Mouse (Mus musculus) frontal cortex, postnatal 10 days (tissue): ENCODE results near the gene Ccl6.
A peak's percentile ranks its signal among the peaks of the same experiment; 100 is the strongest.

Experiments
- DNase-seq, 2 experiments: peaks; one replicate each; pipeline ENCODE4 v3.0.0; 2022; ENCODE audit warnings: low spot score in 2 of 2, mixed read lengths in 1 of 2

Gene Ccl6

DNA sequence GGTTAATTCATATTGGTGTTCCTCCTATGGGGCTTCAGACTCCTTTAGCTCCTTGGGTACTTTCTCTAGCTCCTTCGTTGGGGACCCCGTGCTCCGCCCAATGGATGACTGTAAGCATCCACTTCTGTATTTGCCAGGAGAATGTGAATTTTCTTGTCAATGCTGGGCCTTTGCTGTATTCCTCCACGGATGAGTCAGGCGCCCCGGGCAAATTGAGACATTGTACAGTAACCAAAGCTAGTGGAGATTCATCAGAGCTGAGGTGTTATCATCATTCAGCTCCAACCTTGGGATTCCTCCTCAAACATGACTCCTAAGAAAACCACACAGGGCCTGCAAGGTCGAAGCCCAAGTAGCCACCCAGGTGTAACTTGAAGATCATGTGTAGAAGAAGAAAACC, 4.9 kb upstream of the Ccl6 start:
- DNase-seq, result no peak

DNA sequence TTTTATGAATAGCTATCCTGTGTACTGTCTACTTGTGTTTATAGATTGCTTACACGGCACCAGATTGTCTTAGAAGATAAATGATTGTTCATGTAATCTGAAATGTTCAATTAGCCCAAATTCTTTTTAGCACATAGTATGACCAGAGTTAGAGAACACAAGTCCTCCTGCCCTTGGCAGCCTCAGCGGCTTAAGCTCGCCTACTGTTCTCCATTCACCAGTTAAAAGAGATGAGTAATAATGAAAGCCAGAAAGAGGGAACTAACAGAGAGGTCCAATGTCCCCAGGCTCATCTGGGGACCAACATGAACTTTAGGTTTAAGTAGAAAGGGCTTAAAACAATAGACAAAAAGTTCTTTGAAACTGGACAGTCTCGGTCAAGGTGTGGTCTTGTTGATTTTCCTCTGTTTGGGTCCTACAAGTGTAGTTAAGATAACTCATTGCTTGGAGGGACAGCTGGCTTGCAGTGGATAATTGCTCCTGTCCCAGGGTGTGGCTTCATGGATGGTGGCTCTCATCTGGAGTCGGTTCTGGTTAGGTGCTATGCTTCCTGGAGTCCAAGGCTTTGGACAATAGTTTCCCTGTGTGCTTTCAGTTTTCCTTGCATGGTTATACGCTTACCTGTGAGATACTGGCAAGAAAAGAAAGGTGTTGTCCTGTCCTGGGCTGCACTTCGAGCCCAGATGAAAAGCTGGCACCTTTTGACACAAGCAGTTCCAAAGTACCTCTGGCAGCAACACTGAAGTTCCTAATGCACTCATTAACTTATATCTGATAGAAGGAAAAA, 3.0 kb upstream of the Ccl6 start:
- no peak for DNase-seq

DNA sequence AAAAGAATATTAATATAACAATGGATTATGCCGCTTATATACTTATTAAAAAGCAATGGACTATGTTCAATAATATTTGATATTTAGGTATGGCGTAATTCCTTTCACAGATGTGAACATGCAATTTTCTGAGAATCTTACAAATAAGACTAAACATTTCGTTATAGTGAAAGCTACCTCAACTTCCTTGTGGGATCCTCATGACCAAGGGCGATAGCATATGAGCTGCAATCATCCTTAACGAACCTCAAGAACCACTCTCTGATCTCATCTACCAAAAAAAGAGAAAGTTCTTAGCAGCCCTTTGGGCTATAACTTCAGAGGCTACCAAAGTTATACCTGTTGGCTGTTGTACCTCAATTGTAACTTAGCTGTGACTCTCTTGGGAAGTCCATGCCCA, 566 bp upstream of the Ccl6 start:
- no peak for DNase-seq

DNA sequence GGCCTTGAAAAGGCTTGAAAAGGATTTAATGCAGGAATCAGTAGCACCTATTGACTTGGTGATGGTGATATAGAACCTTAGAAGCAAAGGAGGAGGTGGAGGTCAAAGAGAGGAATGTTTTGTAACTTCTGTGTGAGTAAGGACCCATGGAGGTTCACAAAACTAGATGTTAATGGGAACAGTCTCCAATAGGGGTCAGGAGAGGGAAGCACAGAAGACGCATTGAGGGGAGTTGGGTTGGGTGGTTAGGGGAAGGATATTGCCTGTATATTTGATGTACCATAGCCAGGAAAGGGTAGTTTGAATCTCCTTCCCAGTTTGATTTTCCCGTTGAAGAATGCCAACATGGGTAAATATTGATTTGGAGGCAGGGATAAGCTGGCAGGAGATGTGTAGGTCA, 8.7 kb downstream of the Ccl6 start:
- no peak for DNase-seq

DNA sequence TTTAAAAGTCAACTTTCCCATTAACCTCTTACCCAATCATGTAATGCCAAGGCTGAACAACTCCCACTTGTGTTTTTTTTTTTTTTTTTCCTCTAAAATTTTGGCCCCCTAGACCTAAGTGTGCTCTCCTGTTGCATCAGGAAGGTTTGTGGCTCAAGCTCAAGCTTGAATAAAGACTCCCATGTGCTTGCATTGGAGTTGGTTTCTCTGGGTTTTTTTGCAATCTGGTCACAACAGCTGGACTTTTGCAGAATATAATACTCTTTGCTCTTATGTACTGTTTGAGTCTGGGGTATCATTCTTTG, 9.5 kb downstream of the Ccl6 start:
- DNase-seq, result no peak

DNA sequence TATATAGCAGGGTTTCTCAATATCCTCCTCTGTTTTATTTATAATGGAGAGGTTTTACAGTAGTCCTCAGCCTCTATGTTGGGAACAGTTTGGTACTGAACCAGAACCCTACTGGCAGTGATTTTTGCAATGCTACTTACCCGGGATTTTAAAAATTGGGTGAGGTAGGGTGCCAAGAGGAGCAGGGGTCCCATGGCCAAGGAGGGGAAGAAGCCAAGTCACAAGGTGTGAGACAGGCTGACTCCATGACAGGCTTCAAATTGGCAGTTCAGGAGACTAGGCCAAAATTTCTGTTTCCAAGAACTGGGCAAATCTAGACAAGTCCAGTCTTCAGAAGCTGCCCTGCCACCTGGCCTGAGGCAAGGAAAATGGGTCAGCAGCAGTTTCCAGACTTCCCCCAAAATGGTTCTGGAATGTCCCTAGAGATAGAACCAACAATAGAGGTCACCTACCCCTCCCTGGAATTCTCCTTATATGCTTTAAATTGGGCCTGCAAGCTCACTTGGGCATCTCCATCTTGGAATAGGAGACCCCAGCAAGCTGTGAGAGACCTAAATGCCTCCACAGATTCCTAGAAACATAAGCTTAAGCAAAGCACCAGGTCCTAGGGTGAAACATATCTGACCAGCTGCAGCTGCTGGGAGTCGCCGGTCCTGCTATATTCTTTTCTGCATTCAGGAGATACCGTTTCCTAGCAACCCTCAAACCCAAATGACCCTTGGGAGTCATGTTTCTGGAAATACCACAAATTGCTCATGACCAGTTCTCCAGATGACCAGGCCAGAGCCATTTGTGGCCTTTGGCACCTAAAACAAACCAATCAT, 10.0 kb downstream of the Ccl6 start:
- DNase-seq, result no peak

DNA sequence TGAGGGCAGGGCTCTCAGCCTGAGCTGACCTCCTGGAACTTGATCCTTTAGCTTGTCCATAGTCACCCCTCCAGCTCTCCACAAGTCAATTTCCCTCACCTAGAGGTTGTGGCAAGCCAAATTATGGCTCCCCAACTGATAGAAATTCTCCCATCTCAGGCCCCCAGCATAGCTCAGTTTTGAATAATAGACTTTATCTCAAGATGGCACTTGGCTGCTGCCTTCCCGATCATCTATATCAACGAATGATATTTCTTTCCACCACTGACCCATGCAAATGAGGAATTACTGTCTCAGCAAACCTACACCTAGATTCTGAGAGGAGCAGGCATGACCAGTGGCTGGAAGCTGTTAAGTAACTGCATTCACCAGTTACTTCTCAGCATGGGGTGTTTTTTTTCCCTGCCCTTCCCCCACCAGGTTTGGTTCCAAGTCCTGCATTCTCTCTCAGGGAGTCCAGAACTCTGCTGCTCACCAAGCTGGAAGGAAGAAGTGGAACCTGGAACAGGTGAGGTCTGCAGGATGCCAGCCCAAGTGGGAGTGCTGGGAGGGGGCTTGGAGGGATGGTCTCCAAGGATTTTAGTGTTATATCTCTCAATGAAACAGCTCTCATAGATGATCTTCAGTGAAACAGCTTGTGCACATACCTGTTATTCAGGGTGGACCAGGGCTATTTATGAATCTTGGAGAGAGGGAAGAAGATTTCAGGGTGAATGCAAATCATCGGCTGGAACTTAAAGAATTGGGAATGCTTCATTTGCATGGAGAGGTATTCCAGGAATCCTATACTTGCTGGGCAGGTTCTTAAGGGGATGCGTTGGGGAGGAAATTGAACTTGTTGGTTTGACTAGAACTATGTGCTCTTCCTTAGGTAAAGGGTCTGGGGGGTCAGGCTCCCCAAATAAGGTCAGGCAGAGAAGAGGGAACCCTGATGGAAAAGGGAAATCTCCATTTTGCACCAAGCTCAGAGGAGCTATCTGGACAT, 11.0 kb downstream of the Ccl6 start:
- DNase-seq, result no peak

DNA sequence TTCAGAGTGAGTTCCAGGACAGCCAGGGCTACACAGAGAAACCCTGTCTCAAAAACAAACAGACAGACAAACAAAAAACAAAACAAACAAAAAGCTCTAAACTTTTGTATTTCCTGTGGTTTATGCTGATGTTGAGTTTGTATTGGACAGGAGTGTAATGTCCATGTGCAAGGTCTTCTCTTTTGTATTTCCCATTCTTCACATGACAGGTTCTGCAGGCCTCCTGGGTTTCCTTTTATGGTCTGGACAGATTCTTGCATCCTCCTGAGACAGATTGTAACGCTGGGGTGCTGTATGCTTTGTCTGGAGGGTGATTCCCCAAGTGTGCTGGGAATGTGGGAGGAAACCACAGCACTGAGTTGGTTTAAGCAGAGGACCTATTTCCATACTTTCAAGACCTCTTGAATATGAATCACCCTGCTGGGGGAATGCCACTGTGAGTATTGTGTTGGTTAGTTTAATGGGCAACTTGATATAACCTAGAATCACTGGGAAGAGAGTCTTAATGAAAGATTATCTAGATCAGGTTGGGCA, 12.1 kb downstream of the Ccl6 start:
- DNase-seq, result no peak

DNA sequence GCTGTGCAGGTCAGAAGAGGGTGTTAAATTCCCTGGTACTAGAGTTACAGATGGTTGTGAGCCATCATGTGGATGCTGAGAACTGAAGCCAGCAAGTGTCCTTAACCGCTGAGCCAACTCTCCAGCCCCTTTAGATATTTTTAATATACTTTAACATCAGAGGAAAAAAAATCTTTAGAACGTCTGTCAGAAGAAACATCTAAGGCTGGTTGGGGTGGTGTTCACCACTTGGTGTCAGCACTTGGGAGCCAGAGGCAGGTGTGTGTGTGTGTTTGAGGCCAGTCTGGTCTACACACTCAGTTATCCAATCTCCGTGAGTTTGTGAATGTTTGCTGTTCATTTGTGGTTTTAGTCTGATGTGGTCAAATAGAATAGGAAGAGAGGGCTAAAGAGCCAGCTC, 13.9 kb downstream of the Ccl6 start:
- DNase-seq, result no peak

DNA sequence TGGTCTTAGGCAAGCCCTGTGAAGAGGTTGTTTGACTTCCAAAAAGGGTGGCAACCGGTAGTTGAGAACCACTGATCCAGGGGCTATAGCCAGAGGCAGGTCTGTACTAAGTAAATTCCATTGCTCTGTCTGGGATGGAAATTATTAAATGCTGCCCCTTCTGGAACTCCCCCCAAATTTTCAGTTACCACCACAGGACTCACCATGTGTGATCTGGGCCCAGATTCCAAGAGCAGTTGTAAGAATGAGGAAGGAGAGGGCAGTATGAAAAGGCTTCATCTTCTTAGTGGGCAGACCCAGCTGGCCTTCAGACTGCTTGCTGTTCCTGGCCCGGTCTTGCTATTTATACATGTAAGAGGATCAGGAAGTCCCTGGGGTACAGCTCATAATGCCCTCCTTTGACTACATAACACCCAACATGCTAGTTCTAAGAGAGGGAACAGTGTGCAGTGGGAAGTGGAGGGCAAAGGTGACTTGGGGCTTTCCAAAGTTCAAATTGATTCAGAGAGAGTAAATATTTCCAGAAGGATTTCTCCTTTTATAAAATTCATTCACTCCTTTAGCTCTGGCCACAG, 14.6 kb downstream of the Ccl6 start, which contains the start of gene Ccl9:
TSS of gene Ccl9 (minus strand) at position 451 of the 575 bp plus-strand sequence.
- no peak for DNase-seq

DNA sequence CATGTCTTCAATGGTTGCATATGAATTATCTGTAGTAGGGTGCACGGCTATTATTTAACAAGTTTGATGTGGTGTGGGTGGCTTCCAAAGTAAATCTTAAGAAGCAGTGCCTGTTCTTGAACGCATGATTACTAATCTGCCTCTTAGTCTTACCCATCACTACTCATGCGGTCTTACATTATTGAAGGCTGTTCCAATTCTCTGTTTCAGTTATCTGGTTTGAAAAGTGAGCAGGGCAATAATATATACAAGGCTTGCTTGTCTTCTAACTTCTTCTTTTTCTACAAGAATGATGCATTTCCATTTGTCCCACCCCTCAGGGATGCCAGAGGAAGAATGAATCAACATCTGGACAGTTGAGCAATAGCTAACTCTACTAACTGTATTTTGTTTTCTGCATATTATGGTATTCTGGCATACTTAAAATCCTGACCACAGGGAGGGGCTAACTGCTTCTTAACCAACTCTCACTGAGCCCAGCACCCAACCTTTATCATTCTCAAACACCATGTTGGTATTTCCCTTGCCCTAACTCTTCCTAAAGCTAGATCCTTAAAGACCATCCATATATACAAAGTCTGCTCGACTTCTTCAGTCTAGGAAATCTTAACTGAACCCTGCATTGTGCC, 15.8 kb downstream of the Ccl6 start:
- no peak for DNase-seq

DNA sequence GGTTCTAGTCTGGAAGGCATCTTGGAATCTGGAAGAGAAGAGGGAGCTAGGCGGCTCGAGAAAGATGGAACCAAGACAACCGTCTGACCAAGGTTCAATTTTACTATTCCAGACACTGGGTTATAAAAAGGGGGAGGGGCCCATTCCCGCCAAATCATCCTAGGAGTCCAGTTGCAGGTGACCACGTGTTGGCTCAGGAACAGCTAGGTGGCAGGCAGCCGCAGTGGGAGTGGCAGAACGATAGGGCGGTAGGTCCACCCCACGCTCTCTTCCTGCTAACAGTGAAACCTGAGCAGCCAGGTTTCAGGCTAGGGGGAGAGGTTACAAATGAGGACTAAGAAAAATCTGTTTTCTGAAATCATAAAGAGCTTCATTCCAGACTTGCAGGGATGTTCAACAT, 20.1 kb downstream of the Ccl6 start:
- DNase-seq, result no peak

DNA sequence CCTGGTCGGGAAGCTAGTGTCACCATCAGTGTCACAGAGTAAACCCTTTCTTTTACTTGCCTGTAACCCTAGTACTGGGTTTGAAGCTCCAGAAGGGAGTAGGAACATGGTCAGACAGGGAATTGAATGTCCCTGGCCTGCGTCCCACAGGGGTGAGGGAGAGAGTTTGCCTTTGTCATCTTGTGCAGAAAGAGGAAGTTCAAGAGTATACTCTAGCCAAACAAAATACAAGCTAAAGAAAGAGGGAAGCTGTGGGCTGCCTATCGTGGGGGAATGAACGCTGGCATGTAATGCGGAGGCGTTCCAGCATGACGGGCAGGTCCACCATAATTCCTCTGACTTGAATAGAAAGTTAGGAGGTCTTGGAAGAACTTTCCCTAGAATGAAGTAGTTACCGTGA, 20.7 kb downstream of the Ccl6 start:
- no peak for DNase-seq

DNA sequence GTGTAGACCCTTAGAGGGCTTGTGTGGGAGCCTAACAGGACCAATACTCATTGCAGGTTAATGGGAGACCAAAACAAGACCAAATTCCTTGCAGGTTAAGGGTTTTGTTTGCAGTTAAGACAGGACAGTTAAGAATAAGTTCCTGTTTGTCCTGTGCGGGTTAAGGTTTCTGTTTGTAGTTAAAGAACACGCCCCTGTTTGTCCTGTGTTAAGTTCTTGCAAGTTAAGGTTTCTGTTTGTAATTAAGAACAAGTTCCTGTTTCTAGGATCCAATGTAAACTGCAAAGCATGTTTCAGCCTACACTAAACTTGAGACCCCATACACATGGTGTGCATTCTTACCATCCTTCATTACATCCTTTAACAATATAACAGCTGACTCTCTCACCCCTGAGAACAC, 22.7 kb downstream of the Ccl6 start:
- no peak for DNase-seq

DNA sequence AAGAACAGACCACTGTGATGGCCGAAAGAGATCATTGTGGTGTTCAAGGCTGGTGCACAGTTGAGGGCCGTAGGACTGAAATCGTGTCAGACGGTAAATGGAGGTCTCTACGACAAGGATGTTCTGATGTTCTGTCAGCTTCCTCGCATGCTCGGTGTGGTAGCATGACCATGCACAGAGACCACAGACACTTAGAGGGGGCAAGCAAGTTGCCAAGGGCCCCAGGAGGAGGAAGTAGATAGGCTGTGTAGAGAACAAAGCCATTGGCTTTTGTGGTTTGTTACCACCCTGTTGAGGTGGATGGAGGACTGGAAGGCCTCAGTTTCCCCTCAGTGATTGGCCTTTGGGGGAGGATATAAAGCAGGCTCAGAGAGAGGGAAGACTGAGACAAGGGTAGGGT, 23.6 kb downstream of the Ccl6 start:
- no peak for DNase-seq

DNA sequence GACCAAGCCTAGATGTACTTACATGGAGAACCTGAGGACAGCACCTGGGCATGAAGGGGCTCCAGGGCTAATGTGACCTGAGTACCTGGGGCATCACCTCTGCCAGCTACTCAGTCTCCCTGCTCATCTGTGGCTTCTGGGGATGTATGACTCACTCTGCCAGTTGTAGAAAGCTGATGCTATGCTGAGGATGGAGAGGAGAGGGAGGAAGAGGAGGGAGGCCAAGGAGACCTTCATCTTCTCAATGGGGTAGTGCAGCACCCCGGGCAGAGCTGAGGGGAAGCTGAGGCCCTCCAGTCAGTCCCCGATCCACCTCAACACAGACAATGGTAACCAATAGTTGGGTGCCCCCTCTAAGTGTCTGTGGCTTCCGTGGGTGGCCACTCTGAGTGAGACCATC, 24.1 kb downstream of the Ccl6 start:
- no peak for DNase-seq

DNA sequence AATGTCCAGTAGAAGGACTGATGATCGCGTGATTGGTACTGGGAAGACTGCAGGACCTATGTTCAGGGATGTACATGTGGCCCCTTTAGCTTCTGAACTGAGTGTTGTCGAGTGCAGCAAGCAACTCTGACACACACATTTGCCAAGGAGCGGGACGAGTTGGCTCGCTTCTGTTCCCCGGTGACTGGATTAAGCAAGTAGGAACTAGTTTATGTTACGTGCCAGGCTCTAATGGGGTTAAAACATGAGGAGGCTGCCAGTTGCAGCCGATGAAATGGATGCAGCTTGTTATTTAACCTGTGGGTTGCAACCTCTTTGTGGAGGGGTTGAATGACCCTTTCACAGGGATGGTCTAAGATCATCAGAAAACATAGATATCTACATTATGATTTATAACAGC, 24.8 kb downstream of the Ccl6 start:
- DNase-seq, result no peak

DNA sequence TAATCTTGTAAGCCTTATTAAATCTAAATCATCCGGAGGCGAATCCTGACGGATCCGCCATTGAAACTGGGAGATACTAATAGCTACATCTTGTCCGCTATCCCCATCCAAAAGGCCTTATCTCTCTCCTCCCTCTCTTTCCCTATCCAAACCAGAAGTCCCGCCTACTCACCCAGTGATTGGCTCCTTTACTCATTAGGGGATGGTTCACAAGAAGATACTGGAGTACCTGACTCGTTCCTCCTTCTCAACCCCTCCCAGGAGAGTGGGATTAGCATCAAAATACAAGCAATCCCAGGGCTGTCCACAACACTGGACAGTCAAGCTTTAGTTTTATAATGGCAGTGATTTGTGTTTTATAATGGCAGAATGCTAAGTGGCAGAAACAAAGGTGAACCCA, 25.6 kb downstream of the Ccl6 start:
- no peak for DNase-seq

DNA sequence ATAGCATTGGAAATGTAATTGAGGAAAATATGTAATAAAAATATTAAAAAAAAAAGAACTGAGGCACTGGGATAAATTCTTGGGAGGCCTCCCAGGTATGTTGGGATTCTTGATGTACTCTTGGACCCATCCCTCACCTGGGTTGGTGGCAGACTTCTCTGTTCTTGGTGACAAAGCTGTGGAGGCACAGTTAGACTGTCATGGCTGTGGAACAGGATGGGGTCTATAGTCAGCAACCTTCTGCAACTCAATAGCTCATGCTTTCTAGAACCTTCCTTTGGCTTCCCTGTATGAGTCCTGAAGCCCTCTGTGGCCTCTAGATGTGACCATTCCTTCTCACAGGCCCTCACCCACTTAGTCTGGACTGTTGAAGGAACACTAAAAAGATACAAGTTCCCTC, 26.3 kb downstream of the Ccl6 start:
- DNase-seq, result no peak

DNA sequence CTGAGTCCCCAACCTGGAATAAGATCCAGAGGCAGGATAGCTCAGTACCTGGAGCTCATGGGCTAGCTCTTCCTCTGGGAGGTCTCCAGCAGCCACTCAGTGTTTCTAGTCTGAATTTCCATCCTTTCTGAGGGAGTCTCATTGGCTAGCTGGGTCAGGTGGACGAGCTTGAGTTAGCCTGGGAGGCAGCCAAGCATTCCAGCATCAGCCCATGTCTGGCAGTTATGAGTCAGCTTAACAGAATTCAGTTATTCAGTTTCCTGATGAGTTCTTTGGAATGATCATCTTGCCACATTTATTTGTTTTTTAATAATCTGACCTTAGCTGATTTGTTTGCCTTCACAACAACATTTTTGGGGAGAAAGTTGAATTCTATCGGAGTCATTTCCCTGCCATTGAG, 29.1 kb downstream of the Ccl6 start:
- DNase-seq, result peak in 1 of 2 experiments; percentile 10

DNA sequence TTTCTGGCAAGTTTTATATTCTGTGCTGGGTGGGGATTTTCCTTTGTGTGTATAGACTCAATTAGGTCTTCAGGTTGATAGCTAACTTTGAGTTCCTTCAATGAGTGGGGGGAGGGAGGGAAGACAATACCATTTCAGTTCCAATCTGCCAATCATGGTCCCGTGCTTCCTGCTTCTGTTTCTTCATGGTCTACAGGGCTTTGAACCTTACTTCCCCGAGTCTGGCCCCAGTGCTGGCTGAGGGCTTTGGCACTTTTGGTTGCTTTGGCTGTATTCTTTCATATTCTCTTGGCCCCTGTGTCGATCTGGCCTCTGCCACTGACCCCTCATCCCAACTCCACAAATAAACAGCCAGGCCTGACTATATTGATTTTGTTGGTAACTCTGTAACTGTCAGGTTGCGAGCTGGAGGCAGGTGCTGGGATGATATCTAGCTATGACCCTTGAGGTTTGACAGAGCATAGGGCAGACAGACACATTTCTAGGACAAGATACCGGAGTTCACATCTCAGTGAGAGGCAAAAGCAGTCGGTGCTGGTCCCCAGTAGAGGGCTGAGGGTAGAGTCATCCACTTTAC, 30.5 kb downstream of the Ccl6 start:
- no peak for DNase-seq
